Mouse (Mus musculus): ENCODE results near the gene Gm13199. TPM values are rescaled to one million over a fixed set of nuclear protein-coding genes. Genes with fewer than 3 reads are reported as not detected.

Gm13199 gene
- 6.2 and 7.0 TPM in 2 replicates for polyA plus RNA-seq (2012; rRNA removed)
- 1.6 and 2.0 TPM in 2 replicates for polyA plus RNA-seq (2014; fragmentation: Nextera tagmentation; extraction: Ambion mirVana)

DNA sequence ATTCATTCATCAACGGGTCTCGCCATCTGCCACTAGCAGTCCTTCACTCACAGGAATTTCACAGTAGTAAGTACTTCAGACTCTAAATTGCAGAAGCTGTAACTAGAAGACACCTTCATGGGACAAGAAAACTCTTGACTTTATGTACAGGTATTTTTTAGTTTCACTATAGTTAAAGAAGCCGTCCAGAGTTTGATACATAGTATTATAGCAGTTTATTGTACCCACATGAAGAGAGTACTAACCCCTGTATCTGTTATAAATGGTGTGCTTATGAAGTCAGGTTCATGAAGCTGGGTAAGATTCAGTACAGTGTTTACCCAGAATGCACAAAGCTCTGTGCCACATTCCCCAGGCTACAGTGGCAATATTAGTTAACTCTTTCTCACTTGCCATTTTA lies at the start of gene Gm13199:
Gene Gm13199, minus strand, starts transcription at position 101 of the 400 bp plus-strand sequence.
- TF ChIP-seq POLR2A (IDR thresholded peaks at IDR 0.05; ENCODE audit: borderline replicate concordance, extremely low read depth, insufficient read depth, insufficient read length): no peak
- peaks cover 69% of the 10 kb centered on the region for H3K36me3 ChIP-seq (ENCODE audit: control insufficient read depth, insufficient read depth, low read length)

GRCm38 (mm10) chr2:5911282-5911965 lies 48.7 kb upstream of the Gm13199 start:
- H3K9ac ChIP-seq (ENCODE audit: low read depth, low read length, severe bottlenecking): no peak overlapping the region
- H3K9me3 ChIP-seq (ENCODE audit: control insufficient read depth, low read length): no peaks in the 10 kb centered on the region
- 74% methylated on average over 16 of the region's 16 CpGs for WGBS
- no peak overlapping the region for H3K27ac ChIP-seq (replicated peaks; ENCODE audit: low read depth, low read length)
- H3K27me3 ChIP-seq (ENCODE audit: control insufficient read depth, insufficient read depth, low read length): no peaks in the 10 kb centered on the region
- H3K4me1 ChIP-seq (ENCODE audit: control insufficient read depth, insufficient read depth, low read length): no peaks in the 10 kb centered on the region
- 0 out of 2 replicates have a peak, but pooled peaks cover 8% of the 10 kb centered on the region for H3K36me3 ChIP-seq (ENCODE audit: control insufficient read depth, insufficient read depth, low read length)
- no peak overlapping the region for H3K4me3 ChIP-seq (replicated peaks; ENCODE audit: low read length)
- ATAC-seq (ENCODE audit: low FRiP score, low read depth) (no peak), DNase-seq (ENCODE audit: low spot score) (peak; percentile 9)
- H3K4me2 ChIP-seq (replicated peaks; ENCODE audit: low read depth, low read length, severe bottlenecking): no peak overlapping the region
- TF ChIP-seq POLR2A (IDR thresholded peaks at IDR 0.05; ENCODE audit: borderline replicate concordance, extremely low read depth, insufficient read depth, insufficient read length): no peak

More for the DNA sequence above, at the start of gene Gm13199:
- Histone ChIP-seq H3K27me3 (ENCODE audit: control insufficient read depth, insufficient read depth, low read length) (no peaks in the 10 kb centered on the region), H3K4me1 (ENCODE audit: control insufficient read depth, insufficient read depth, low read length) (no peaks in the 10 kb centered on the region), H3K27ac (replicated peaks; ENCODE audit: low read depth, low read length) (no peak within 1 kb of the TSS), H3K4me2 (replicated peaks; ENCODE audit: low read depth, low read length, severe bottlenecking) (no peak within 1 kb of the TSS), H3K9me3 (ENCODE audit: control insufficient read depth, low read length) (no peaks in the 10 kb centered on the region), H3K4me3 (replicated peaks; ENCODE audit: low read length) (no peak within 1 kb of the TSS), H3K9ac (ENCODE audit: low read depth, low read length, severe bottlenecking) (no peak within 1 kb of the TSS)
- no peak for DNase-seq (ENCODE audit: low spot score)
- WGBS: 96% methylated on average over 3 of the region's 3 CpGs
- ATAC-seq (ENCODE audit: low FRiP score, low read depth): no peak

- no peak for TF ChIP-seq POLR2A (IDR thresholded peaks at IDR 0.05; ENCODE audit: borderline replicate concordance, extremely low read depth, insufficient read depth, insufficient read length)
- Histone ChIP-seq H3K4me1 (ENCODE audit: control insufficient read depth, insufficient read depth, low read length) (no peaks in the 10 kb centered on the region), H3K9me3 (ENCODE audit: control insufficient read depth, low read length) (no peaks in the 10 kb centered on the region), H3K4me2 (replicated peaks; ENCODE audit: low read depth, low read length, severe bottlenecking) (no peak overlapping the region), H3K4me3 (replicated peaks; ENCODE audit: low read length) (no peak overlapping the region), H3K27ac (replicated peaks; ENCODE audit: low read depth, low read length) (no peak overlapping the region), H3K27me3 (ENCODE audit: control insufficient read depth, insufficient read depth, low read length) (no peaks in the 10 kb centered on the region), H3K9ac (ENCODE audit: low read depth, low read length, severe bottlenecking) (no peak overlapping the region), H3K36me3 (ENCODE audit: control insufficient read depth, insufficient read depth, low read length) (peaks cover 22% of the 10 kb centered on the region)
- no peak for ATAC-seq (ENCODE audit: low FRiP score, low read depth)
- 64% methylated on average over 3 of the region's 3 CpGs for WGBS
- DNase-seq (ENCODE audit: low spot score): peak; percentile 51
Measured at GRCm38 (mm10) chr2:5906625-5907024, 43.9 kb upstream of the Gm13199 start.

DNA sequence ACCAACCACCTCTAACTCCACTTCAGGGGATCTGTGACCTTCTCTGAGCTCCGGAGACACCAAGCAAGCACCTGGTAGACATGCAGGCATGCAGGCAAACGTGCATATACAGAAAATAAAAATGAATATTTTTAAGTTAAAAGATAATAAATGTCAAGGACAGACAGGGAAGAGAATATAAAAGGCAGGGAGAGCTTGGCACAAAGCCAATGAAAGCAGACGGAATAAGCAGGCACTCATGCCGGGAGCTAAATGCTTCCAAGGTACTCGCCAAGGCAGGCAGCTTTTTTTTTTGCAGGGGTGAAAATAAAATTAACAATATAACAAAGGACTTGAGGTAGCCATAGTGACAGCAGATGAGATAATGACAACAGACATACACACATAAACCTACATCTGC lies 43.4 kb upstream of the Gm13199 start:
- no peak for TF ChIP-seq POLR2A (IDR thresholded peaks at IDR 0.05; ENCODE audit: borderline replicate concordance, extremely low read depth, insufficient read depth, insufficient read length)
- WGBS: 32% methylated on average over 5 of the region's 5 CpGs

DNA sequence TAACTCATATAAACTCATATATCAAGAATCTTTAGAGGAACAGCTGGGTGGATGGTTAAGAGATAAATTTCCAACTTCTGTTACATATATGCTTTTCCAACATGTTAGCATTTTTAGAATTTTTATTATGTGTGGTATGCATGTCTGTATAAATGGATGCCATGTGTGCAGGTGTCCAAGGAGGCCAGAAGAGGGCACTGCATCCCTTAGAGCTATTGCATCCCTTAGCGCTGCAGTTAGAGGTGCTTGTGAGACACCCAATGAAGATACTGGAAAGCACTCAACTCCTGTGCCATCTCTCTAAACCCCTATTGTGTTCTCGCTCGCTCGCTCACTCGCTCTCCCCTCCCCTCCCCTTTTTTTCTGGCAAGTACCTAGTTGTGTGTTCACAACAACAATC lies 37.4 kb upstream of the Gm13199 start:
- Histone ChIP-seq H3K27me3 (ENCODE audit: control insufficient read depth, insufficient read depth, low read length) (no peaks in the 10 kb centered on the region), H3K4me3 (replicated peaks; ENCODE audit: low read length) (no peak overlapping the region), H3K9ac (ENCODE audit: low read depth, low read length, severe bottlenecking) (no peak overlapping the region), H3K27ac (replicated peaks; ENCODE audit: low read depth, low read length) (no peak overlapping the region), H3K36me3 (ENCODE audit: control insufficient read depth, insufficient read depth, low read length) (peaks cover 20% of the 10 kb centered on the region), H3K4me1 (ENCODE audit: control insufficient read depth, insufficient read depth, low read length) (no peaks in the 10 kb centered on the region), H3K4me2 (replicated peaks; ENCODE audit: low read depth, low read length, severe bottlenecking) (no peak overlapping the region), H3K9me3 (ENCODE audit: control insufficient read depth, low read length) (no peaks in the 10 kb centered on the region)
- 74% methylated on average over 5 of the region's 5 CpGs for WGBS
- DNase-seq (ENCODE audit: low spot score): peak; percentile 23
- no peak for TF ChIP-seq POLR2A (IDR thresholded peaks at IDR 0.05; ENCODE audit: borderline replicate concordance, extremely low read depth, insufficient read depth, insufficient read length)
- ATAC-seq (ENCODE audit: low FRiP score, low read depth): no peak

More for the DNA sequence above, 43.4 kb upstream of the Gm13199 start:
- DNase-seq (ENCODE audit: low spot score): peak; percentile 44
- Histone ChIP-seq H3K4me2 (replicated peaks; ENCODE audit: low read depth, low read length, severe bottlenecking) (no peak overlapping the region), H3K4me1 (ENCODE audit: control insufficient read depth, insufficient read depth, low read length) (no peaks in the 10 kb centered on the region), H3K9ac (ENCODE audit: low read depth, low read length, severe bottlenecking) (no peak overlapping the region), H3K27me3 (ENCODE audit: control insufficient read depth, insufficient read depth, low read length) (no peaks in the 10 kb centered on the region), H3K4me3 (replicated peaks; ENCODE audit: low read length) (no peak overlapping the region), H3K27ac (replicated peaks; ENCODE audit: low read depth, low read length) (no peak overlapping the region), H3K9me3 (ENCODE audit: control insufficient read depth, low read length) (no peaks in the 10 kb centered on the region), H3K36me3 (ENCODE audit: control insufficient read depth, insufficient read depth, low read length) (peaks cover 20% of the 10 kb centered on the region)
- ATAC-seq (ENCODE audit: low FRiP score, low read depth): no peak
